Mouse (Mus musculus): ENCODE data around the gene Osbpl5. TPM values are rescaled to one million over a fixed set of nuclear protein-coding genes. Genes with fewer than 3 reads are reported as not detected.
A peak's percentile ranks its signal among the peaks of the same experiment; 100 is the strongest.

Osbpl5 gene
- polyA plus RNA-seq, 1 experiment: 8.2 TPM

DNA sequence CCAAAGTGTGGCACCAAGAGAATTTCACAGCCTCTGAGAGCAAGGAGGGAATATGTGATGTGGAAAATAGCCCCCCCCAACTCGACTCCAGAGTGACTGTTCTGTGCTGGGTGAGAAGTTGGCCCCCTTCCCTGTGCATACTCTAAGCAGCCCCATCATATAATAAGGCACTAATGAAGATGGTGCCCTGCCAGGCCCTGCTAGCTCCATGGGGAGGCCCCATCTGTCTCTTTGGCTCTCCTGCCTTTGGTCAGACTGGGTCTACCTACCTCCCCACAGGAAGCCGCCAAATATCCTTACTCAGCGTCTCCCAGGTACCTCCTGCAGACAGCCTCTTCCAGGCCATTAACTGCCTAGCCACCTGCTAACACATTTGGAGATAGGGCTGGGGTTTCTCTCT lies 2.2 kb upstream of the Osbpl5 start:
- H3K36me3 ChIP-seq (ENCODE audit: control insufficient read depth, insufficient read depth, low read length, poor library complexity, severe bottlenecking): no peaks in the 10 kb centered on the region
- no peak overlapping the region for H3K4me3 ChIP-seq (ENCODE audit: low read depth, low read length)
- no peaks in the 10 kb centered on the region for H3K4me1 ChIP-seq (ENCODE audit: control insufficient read depth, insufficient read depth, low read length)
- H3K9ac ChIP-seq (ENCODE audit: low read depth, poor library complexity, severe bottlenecking): no peak overlapping the region
- H3K9me3 ChIP-seq (replicated peaks; ENCODE audit: control insufficient read depth, insufficient read depth, low read length, poor library complexity, severe bottlenecking): no peaks in the 10 kb centered on the region
- H3K27ac ChIP-seq (ENCODE audit: insufficient read depth, low read length): no peak overlapping the region
- H3K27me3 ChIP-seq (ENCODE audit: control insufficient read depth, insufficient read depth, low read length, poor library complexity, severe bottlenecking): no peaks in the 10 kb centered on the region
- no peak for TF ChIP-seq POLR2A (IDR thresholded peaks at IDR 0.05; ENCODE audit: insufficient read depth, low read length)
- TF ChIP-seq EP300 (IDR thresholded peaks at IDR 0.05; ENCODE audit: insufficient read depth, low read depth, low read length): no peak
- no peak for TF ChIP-seq CTCF (IDR thresholded peaks at IDR 0.05; ENCODE audit: low read depth, low read length)

- H3K9me3 ChIP-seq (replicated peaks; ENCODE audit: control insufficient read depth, insufficient read depth, low read length, poor library complexity, severe bottlenecking): no peaks in the 10 kb centered on the region
- no peaks in the 10 kb centered on the region for H3K36me3 ChIP-seq (ENCODE audit: control insufficient read depth, insufficient read depth, low read length, poor library complexity, severe bottlenecking)
- H3K27me3 ChIP-seq (ENCODE audit: control insufficient read depth, insufficient read depth, low read length, poor library complexity, severe bottlenecking): no peaks in the 10 kb centered on the region
- no peaks in the 10 kb centered on the region for H3K4me1 ChIP-seq (ENCODE audit: control insufficient read depth, insufficient read depth, low read length)
- no peak for TF ChIP-seq EP300 (IDR thresholded peaks at IDR 0.05; ENCODE audit: insufficient read depth, low read depth, low read length)
- TF ChIP-seq CTCF (IDR thresholded peaks at IDR 0.05; ENCODE audit: low read depth, low read length): no peak
- TF ChIP-seq POLR2A (IDR thresholded peaks at IDR 0.05; ENCODE audit: insufficient read depth, low read length): no peak
- no peak overlapping the region for H3K9ac ChIP-seq (ENCODE audit: low read depth, poor library complexity, severe bottlenecking)
- no peak overlapping the region for H3K27ac ChIP-seq (ENCODE audit: insufficient read depth, low read length)
- no peak overlapping the region for H3K4me3 ChIP-seq (ENCODE audit: low read depth, low read length)
Observed at GRCm38 (mm10) chr7:143757696-143758095, 911 bp upstream of the Osbpl5 start.

DNA sequence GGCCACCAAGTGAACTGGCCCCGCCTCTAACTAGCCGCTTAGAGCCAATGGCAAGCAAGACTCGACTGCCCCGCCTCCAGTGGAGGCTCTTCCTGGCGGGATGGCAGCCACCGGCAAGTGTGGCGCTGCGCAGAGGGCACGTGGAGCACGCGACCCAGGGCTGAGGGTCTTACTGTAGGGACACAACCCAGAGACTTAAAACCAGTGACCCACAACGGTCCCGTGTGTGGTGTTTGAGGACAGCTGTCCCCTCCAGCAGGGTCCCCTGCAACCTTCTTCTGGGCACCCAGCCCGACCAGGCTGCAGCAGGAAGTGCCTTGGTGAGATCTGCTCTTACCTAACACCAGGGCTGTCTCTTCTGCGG lies 224 bp upstream of the Osbpl5 start:
- Histone ChIP-seq H3K36me3 (ENCODE audit: control insufficient read depth, insufficient read depth, low read length, poor library complexity, severe bottlenecking) (no peaks in the 10 kb centered on the region), H3K4me1 (ENCODE audit: control insufficient read depth, insufficient read depth, low read length) (no peaks in the 10 kb centered on the region), H3K9ac (ENCODE audit: low read depth, poor library complexity, severe bottlenecking) (no peak overlapping the region), H3K27ac (ENCODE audit: insufficient read depth, low read length) (no peak overlapping the region), H3K4me3 (ENCODE audit: low read depth, low read length) (peak overlapping the region; percentile 9; the same call in 1 of the 2 replicates), H3K27me3 (ENCODE audit: control insufficient read depth, insufficient read depth, low read length, poor library complexity, severe bottlenecking) (no peaks in the 10 kb centered on the region), H3K9me3 (replicated peaks; ENCODE audit: control insufficient read depth, insufficient read depth, low read length, poor library complexity, severe bottlenecking) (no peaks in the 10 kb centered on the region)
- no peak for TF ChIP-seq EP300 (IDR thresholded peaks at IDR 0.05; ENCODE audit: insufficient read depth, low read depth, low read length)
- no peak for TF ChIP-seq CTCF (IDR thresholded peaks at IDR 0.05; ENCODE audit: low read depth, low read length)
- TF ChIP-seq POLR2A (IDR thresholded peaks at IDR 0.05; ENCODE audit: insufficient read depth, low read length): no peak

GRCm38 (mm10) chr7:143755357-143756124 lies 1.2 kb downstream of the Osbpl5 start:
- H3K9ac ChIP-seq (ENCODE audit: low read depth, poor library complexity, severe bottlenecking): no peak overlapping the region
- no peaks in the 10 kb centered on the region for H3K9me3 ChIP-seq (replicated peaks; ENCODE audit: control insufficient read depth, insufficient read depth, low read length, poor library complexity, severe bottlenecking)
- no peak overlapping the region for H3K4me3 ChIP-seq (ENCODE audit: low read depth, low read length)
- no peak overlapping the region for H3K27ac ChIP-seq (ENCODE audit: insufficient read depth, low read length)
- TF ChIP-seq POLR2A (IDR thresholded peaks at IDR 0.05; ENCODE audit: insufficient read depth, low read length): no peak
- TF ChIP-seq CTCF (IDR thresholded peaks at IDR 0.05; ENCODE audit: low read depth, low read length): no peak
- no peaks in the 10 kb centered on the region for H3K27me3 ChIP-seq (ENCODE audit: control insufficient read depth, insufficient read depth, low read length, poor library complexity, severe bottlenecking)
- H3K36me3 ChIP-seq (ENCODE audit: control insufficient read depth, insufficient read depth, low read length, poor library complexity, severe bottlenecking): no peaks in the 10 kb centered on the region
- H3K4me1 ChIP-seq (ENCODE audit: control insufficient read depth, insufficient read depth, low read length): no peaks in the 10 kb centered on the region

DNA sequence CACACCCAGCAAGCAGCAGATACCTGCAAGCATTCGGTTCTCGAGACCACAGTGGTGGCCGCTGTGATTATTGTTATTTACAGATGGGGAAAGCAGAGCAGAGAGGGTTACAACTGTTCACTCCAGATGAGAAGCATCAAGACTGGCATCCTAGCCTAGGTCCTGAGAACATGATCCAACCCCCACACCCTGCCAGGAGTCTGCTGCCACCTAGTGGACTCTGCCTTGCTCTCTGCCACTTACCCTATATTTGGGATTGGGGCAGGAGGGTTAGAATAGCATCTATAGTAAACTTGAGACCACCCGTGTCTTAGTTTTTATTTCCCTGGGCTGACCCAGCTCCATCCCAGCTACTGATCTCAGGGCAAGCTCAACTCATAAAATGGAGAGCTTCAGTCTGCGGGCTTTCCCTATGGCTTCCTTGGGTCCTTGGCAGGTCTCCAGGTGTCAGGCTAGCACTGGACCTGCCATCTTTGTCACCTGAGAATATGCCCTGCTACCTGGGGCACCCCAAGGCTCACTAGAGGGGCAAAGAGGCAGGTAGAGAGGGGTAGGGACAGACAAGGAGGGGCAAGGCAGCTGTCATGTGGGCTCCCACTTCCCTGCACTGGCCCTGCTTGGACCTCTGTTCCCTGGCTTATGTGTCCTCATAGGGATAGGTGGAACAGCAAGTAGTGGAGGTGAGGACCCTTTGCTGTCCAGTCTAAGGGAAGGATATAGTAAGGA lies 2.6 kb downstream of the Osbpl5 start:
- H3K9ac ChIP-seq (ENCODE audit: low read depth, poor library complexity, severe bottlenecking): no peak overlapping the region
- TF ChIP-seq CTCF (IDR thresholded peaks at IDR 0.05; ENCODE audit: low read depth, low read length): peak; percentile 93
- no peak for TF ChIP-seq POLR2A (IDR thresholded peaks at IDR 0.05; ENCODE audit: insufficient read depth, low read length)
- no peaks in the 10 kb centered on the region for H3K27me3 ChIP-seq (ENCODE audit: control insufficient read depth, insufficient read depth, low read length, poor library complexity, severe bottlenecking)
- no peaks in the 10 kb centered on the region for H3K36me3 ChIP-seq (ENCODE audit: control insufficient read depth, insufficient read depth, low read length, poor library complexity, severe bottlenecking)
- no peak overlapping the region for H3K27ac ChIP-seq (ENCODE audit: insufficient read depth, low read length)
- H3K9me3 ChIP-seq (replicated peaks; ENCODE audit: control insufficient read depth, insufficient read depth, low read length, poor library complexity, severe bottlenecking): no peaks in the 10 kb centered on the region
- no peaks in the 10 kb centered on the region for H3K4me1 ChIP-seq (ENCODE audit: control insufficient read depth, insufficient read depth, low read length)
- no peak overlapping the region for H3K4me3 ChIP-seq (ENCODE audit: low read depth, low read length)

DNA sequence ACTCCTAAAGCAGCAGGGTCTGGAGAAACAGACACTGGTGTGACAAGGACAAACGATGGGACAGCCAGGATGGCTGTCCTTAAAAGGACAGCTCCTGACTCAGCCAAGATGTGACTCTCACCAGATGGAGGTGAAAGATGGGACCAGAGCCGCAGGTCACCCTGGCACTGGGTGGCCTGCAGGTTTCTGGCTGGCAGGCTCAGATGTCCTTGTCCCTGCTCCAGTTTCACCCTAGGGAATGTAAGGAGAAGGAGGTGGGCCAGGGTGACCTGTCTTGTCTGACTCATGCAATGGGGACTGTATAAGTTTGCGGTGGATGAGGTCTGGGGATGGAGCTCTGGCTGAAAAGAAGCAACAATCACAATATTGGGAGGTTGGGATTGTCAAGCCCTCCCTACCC lies 4.2 kb downstream of the Osbpl5 start:
- Histone ChIP-seq H3K9ac (ENCODE audit: low read depth, poor library complexity, severe bottlenecking) (no peak overlapping the region), H3K27me3 (ENCODE audit: control insufficient read depth, insufficient read depth, low read length, poor library complexity, severe bottlenecking) (no peaks in the 10 kb centered on the region), H3K4me1 (ENCODE audit: control insufficient read depth, insufficient read depth, low read length) (no peaks in the 10 kb centered on the region), H3K27ac (ENCODE audit: insufficient read depth, low read length) (no peak overlapping the region), H3K4me3 (ENCODE audit: low read depth, low read length) (no peak overlapping the region), H3K9me3 (replicated peaks; ENCODE audit: control insufficient read depth, insufficient read depth, low read length, poor library complexity, severe bottlenecking) (no peaks in the 10 kb centered on the region), H3K36me3 (ENCODE audit: control insufficient read depth, insufficient read depth, low read length, poor library complexity, severe bottlenecking) (no peaks in the 10 kb centered on the region)
- TF ChIP-seq CTCF (IDR thresholded peaks at IDR 0.05; ENCODE audit: low read depth, low read length) (no peak), EP300 (IDR thresholded peaks at IDR 0.05; ENCODE audit: insufficient read depth, low read depth, low read length) (no peak), POLR2A (IDR thresholded peaks at IDR 0.05; ENCODE audit: insufficient read depth, low read length) (no peak)
